In genomic region chr12:85436021-85436621, GRCm38 (mm10) we compare ENCODE assay signal across 9 mouse cellular contexts. TPM values are rescaled to one million over a fixed set of nuclear protein-coding genes. Genes with fewer than 3 reads are reported as not detected.
DNase-seq lines count a peak whose midpoint lies in the region; ATAC-seq and TF ChIP-seq lines count a peak whose summit lies in the region.
"Had no signal": no experiment of that assay in that cellular context is flagged by ENCODE, and none has a peak within 500 bp of the region (broad histone marks: within the 10 kb centered on the region; RNA-seq: fewer than 3 reads in every experiment).

No protein-coding gene starts in this region.

- no peak for TF ChIP-seq POLR2A in CH12.LX (IDR thresholded peaks at IDR 0.05; ENCODE audit: low read depth, low read length)
- TF ChIP-seq POLR2A in limb, embryonic 14.5 days (IDR thresholded peaks at IDR 0.05; ENCODE audit: borderline replicate concordance, extremely low read depth, insufficient read depth, insufficient read length) = no peak

- no peaks in the 10 kb centered on the region for H3K9me3 ChIP-seq in CH12.LX (replicated peaks; ENCODE audit: low read length)
- no peaks in the 10 kb centered on the region for H3K9me3 ChIP-seq in hindbrain, embryonic 13.5 days
- H3K9me3 ChIP-seq in limb, embryonic 14.5 days (ENCODE audit: control insufficient read depth, low read length) = no peaks in the 10 kb centered on the region
- H3K9me3 ChIP-seq in stomach, embryonic 16.5 days (replicated peaks; ENCODE audit: control insufficient read depth, low read length) = no peaks in the 10 kb centered on the region
- H3K9me3 ChIP-seq in kidney, embryonic 14.5 days (ENCODE audit: control insufficient read depth, low read length) = no peaks in the 10 kb centered on the region

- in situ Hi-C loops in CH12.LX (cut with MboI; ENCODE audit: low pct_ligation_motif_present, low pct_unique_long_range_greater_than_20kb, low sequenced_read_pairs) = no loop called here

- DNase-seq in CH12.LX (ENCODE audit: extremely low read depth) = no peak
- peak; percentile 77 to 90 for DNase-seq in frontal cortex, postnatal 14 days (ENCODE audit: low spot score in 2 of 2)
- peak; percentile 38 for DNase-seq in limb, embryonic 14.5 days (ENCODE audit: low spot score)
- DNase-seq in kidney, postnatal 36 days = no peak

- dilution Hi-C loops in CH12.LX (cut with MboI; ENCODE audit: extremely low pct_ligation_motif_present, extremely low pct_unique_long_range_greater_than_20kb, low sequenced_read_pairs) = no loop called here

- no peak overlapping the region for H3K27ac ChIP-seq in CH12.LX (ENCODE audit: insufficient read depth, low read depth)
- peak overlapping the region; percentile 79 for H3K27ac ChIP-seq in hindbrain, embryonic 13.5 days
- peak overlapping the region; percentile 68 for H3K27ac ChIP-seq in limb, embryonic 14.5 days (replicated peaks; ENCODE audit: low read depth, low read length)
- H3K27ac ChIP-seq in stomach, embryonic 16.5 days (ENCODE audit: low read length) = peak overlapping the region; percentile 75
- no peak overlapping the region for H3K27ac ChIP-seq in kidney, embryonic 14.5 days (ENCODE audit: low read depth, low read length)
- H3K27ac ChIP-seq: liver, embryonic 14.5 days had no signal

- no peaks in the 10 kb centered on the region for H3K36me3 ChIP-seq in CH12.LX (replicated peaks in 1 of 2; ENCODE audit: control insufficient read depth in 1 of 2, insufficient read depth in 1 of 2, low read length in 1 of 2)
- no peaks in the 10 kb centered on the region for H3K36me3 ChIP-seq in hindbrain, embryonic 13.5 days
- H3K36me3 ChIP-seq in limb, embryonic 14.5 days (ENCODE audit: control insufficient read depth, insufficient read depth, low read length) = no peaks in the 10 kb centered on the region
- no peaks in the 10 kb centered on the region for H3K36me3 ChIP-seq in stomach, embryonic 16.5 days (ENCODE audit: control insufficient read depth, insufficient read depth, low read length)
- H3K36me3 ChIP-seq in kidney, embryonic 14.5 days (ENCODE audit: control insufficient read depth, insufficient read depth, low read length) = no peaks in the 10 kb centered on the region

- TF ChIP-seq CTCF in CH12.LX (conservative IDR thresholded peaks at IDR 0.05 in 1 of 2, IDR thresholded peaks at IDR 0.05 in 1 of 2; ENCODE audit: low read depth in 2 of 2, low read length in 2 of 2) = no peak

- H3K27me3 ChIP-seq in CH12.LX (replicated peaks) = peaks cover 3% of the 10 kb centered on the region
- H3K27me3 ChIP-seq in hindbrain, embryonic 13.5 days = no peaks in the 10 kb centered on the region
- no peaks in the 10 kb centered on the region for H3K27me3 ChIP-seq in limb, embryonic 14.5 days (ENCODE audit: control insufficient read depth, insufficient read depth, low read length)
- H3K27me3 ChIP-seq in stomach, embryonic 16.5 days (ENCODE audit: control insufficient read depth, insufficient read depth, low read length) = no peaks in the 10 kb centered on the region
- no peaks in the 10 kb centered on the region for H3K27me3 ChIP-seq in kidney, embryonic 14.5 days (ENCODE audit: control insufficient read depth, insufficient read depth, low read length)

- no peak overlapping the region for H3K9ac ChIP-seq in CH12.LX (ENCODE audit: insufficient read depth, low read depth)
- peak overlapping the region; percentile 35; the same call in 1 of the 2 replicates for H3K9ac ChIP-seq in hindbrain, embryonic 13.5 days
- no peak overlapping the region for H3K9ac ChIP-seq in limb, embryonic 14.5 days (ENCODE audit: low read depth, low read length, severe bottlenecking)
- peak overlapping the region; percentile 2; the same call in 1 of the 2 replicates for H3K9ac ChIP-seq in stomach, embryonic 16.5 days (ENCODE audit: low read length)
- no peak overlapping the region for H3K9ac ChIP-seq in kidney, embryonic 14.5 days (ENCODE audit: low read depth, low read length)
- H3K9ac ChIP-seq: liver, embryonic 14.5 days had no signal

- ATAC-seq in cerebellum, adult (ENCODE audit: insufficient number of reproducible peaks, low FRiP score, low TSS enrichment) = peak; percentile 97
- ATAC-seq in hindbrain, embryonic 13.5 days (ENCODE audit: low FRiP score) = peak; percentile 83
- ATAC-seq in limb, embryonic 14.5 days (ENCODE audit: low FRiP score, low read depth) = peak; percentile 53
- ATAC-seq in stomach, embryonic 16.5 days (ENCODE audit: insufficient read depth, low FRiP score) = peak; percentile 78
- no peak for ATAC-seq in kidney, embryonic 14.5 days (ENCODE audit: low FRiP score, low TSS enrichment)

- no peak for TF ChIP-seq RAD21 in CH12.LX (IDR thresholded peaks at IDR 0.05; ENCODE audit: low read depth, low read length)

- H3K4me1 ChIP-seq in CH12.LX (ENCODE audit: control insufficient read depth in 1 of 2, insufficient read depth in 2 of 2) = peaks cover 4 to 6% of the 10 kb centered on the region in 2 experiments; a peak in 3 of 4 replicates
- peaks cover 33% of the 10 kb centered on the region for H3K4me1 ChIP-seq in hindbrain, embryonic 13.5 days (replicated peaks)
- H3K4me1 ChIP-seq in limb, embryonic 14.5 days (ENCODE audit: control insufficient read depth, insufficient read depth, low read length) = peaks cover 37% of the 10 kb centered on the region
- H3K4me1 ChIP-seq in stomach, embryonic 16.5 days (ENCODE audit: control insufficient read depth, insufficient read depth, low read length) = peaks cover 12% of the 10 kb centered on the region; the same call in 1 of the 2 replicates
- no peaks in the 10 kb centered on the region for H3K4me1 ChIP-seq in kidney, embryonic 14.5 days (ENCODE audit: control insufficient read depth, insufficient read depth, low read length)

- TF ChIP-seq EP300 in CH12.LX (IDR thresholded peaks at IDR 0.05; ENCODE audit: low read length) = no peak

- H3K4me2 ChIP-seq in CH12.LX (ENCODE audit: insufficient read depth, low read depth, poor library complexity, severe bottlenecking) = peak overlapping the region; percentile 7; the same call in 1 of the 2 replicates
- H3K4me2 ChIP-seq in hindbrain, embryonic 13.5 days = peak overlapping the region; percentile 11; the same call in 1 of the 2 replicates
- no peak overlapping the region; the same call in 1 of the 2 replicates for H3K4me2 ChIP-seq in limb, embryonic 14.5 days (replicated peaks; ENCODE audit: low read depth, low read length, severe bottlenecking)
- peak overlapping the region; percentile 4; the same call in 1 of the 2 replicates for H3K4me2 ChIP-seq in stomach, embryonic 16.5 days (ENCODE audit: low read depth, low read length)
- H3K4me2 ChIP-seq in kidney, embryonic 14.5 days (replicated peaks; ENCODE audit: low read depth, low read length) = no peak overlapping the region

- H3K79me2 ChIP-seq in CH12.LX (replicated peaks; ENCODE audit: control insufficient read depth, extremely low read depth, insufficient read depth, poor library complexity, severe bottlenecking) = no peaks in the 10 kb centered on the region

- H3K4me3 ChIP-seq in CH12.LX (replicated peaks in 1 of 3; ENCODE audit: low read depth in 2 of 3, low read length in 2 of 3, poor library complexity in 1 of 3) = no peak overlapping the region
- no peak overlapping the region for H3K4me3 ChIP-seq in hindbrain, embryonic 13.5 days
- no peak overlapping the region for H3K4me3 ChIP-seq in limb, embryonic 14.5 days (replicated peaks; ENCODE audit: low read length)
- H3K4me3 ChIP-seq in stomach, embryonic 16.5 days (replicated peaks; ENCODE audit: low read length) = no peak overlapping the region
- H3K4me3 ChIP-seq in kidney, embryonic 14.5 days (ENCODE audit: low read length) = no peak overlapping the region

- WGBS in hindbrain, embryonic 13.5 days = 45% methylated on average over 10 of the region's 10 CpGs
- WGBS in limb, embryonic 14.5 days = 48% methylated on average over 10 of the region's 10 CpGs
- 35% methylated on average over 10 of the region's 10 CpGs for WGBS in stomach, embryonic 16.5 days
- WGBS in kidney, embryonic 14.5 days = 71% methylated on average over 10 of the region's 10 CpGs

TF ChIP-seq in CH12.LX, 34 proteins besides CTCF, POLR2A, EP300 and RAD21 (continues in another document):
- no peak for TF ChIP-seq PAX5 (IDR thresholded peaks at IDR 0.05; ENCODE audit: low read length)
- TF ChIP-seq BHLHE40 (IDR thresholded peaks at IDR 0.05; ENCODE audit: low read depth, low read length) = no peak
- no peak for TF ChIP-seq HCFC1 (IDR thresholded peaks at IDR 0.05; ENCODE audit: low read depth, low read length)
- no peak for TF ChIP-seq TCF12 (IDR thresholded peaks at IDR 0.05; ENCODE audit: low read depth, low read length)
- TF ChIP-seq NELFE (IDR thresholded peaks at IDR 0.05; ENCODE audit: low read depth, low read length) = no peak
- TF ChIP-seq ZNF384 (IDR thresholded peaks at IDR 0.05; ENCODE audit: low read depth, low read length) = no peak
- no peak for TF ChIP-seq MEF2A (IDR thresholded peaks at IDR 0.05; ENCODE audit: borderline replicate concordance, low read depth, low read length)
- TF ChIP-seq JUND (conservative IDR thresholded peaks at IDR 0.05; ENCODE audit: low read depth, low read length) = no peak
- TF ChIP-seq JUN (IDR thresholded peaks at IDR 0.05; ENCODE audit: insufficient read depth, low read depth, low read length) = no peak
- TF ChIP-seq MAFK (IDR thresholded peaks at IDR 0.05; ENCODE audit: insufficient replicate concordance, low read length) = no peak
- TF ChIP-seq CHD1 (IDR thresholded peaks at IDR 0.05; ENCODE audit: low read depth, low read length) = no peak
- no peak for TF ChIP-seq NRF1 (IDR thresholded peaks at IDR 0.05; ENCODE audit: low read depth, low read length)
- no peak for TF ChIP-seq ZMIZ1 (IDR thresholded peaks at IDR 0.05; ENCODE audit: low read depth, low read length)
- TF ChIP-seq ZC3H11A (IDR thresholded peaks at IDR 0.05; ENCODE audit: low read depth, low read length) = no peak
- TF ChIP-seq GABPA (IDR thresholded peaks at IDR 0.05; ENCODE audit: insufficient replicate concordance, low read depth, low read length) = no peak
- no peak for TF ChIP-seq CHD2 (IDR thresholded peaks at IDR 0.05; ENCODE audit: low read length)
- no peak for TF ChIP-seq MYC (IDR thresholded peaks at IDR 0.05; ENCODE audit: low read depth, low read length)
- TF ChIP-seq E2F4 (IDR thresholded peaks at IDR 0.05; ENCODE audit: insufficient replicate concordance, low read depth, low read length) = no peak
- TF ChIP-seq USF2 (conservative IDR thresholded peaks at IDR 0.05; ENCODE audit: low read depth, low read length) = no peak

RNA-seq across cellular contexts. Expression of gene Fos, which starts 37.6 kb away (rescaled TPM):
- 0.17 and 0.21 TPM in 2 replicates for total RNA-seq in CH12.LX (2012; rRNA removed)
- total RNA-seq in CH12.LX (2014; rRNA removed) = 0.20 and 0.76 TPM in 2 replicates
- polyA plus RNA-seq in CH12.LX (2012; ENCODE audit: insufficient read length, low read depth) = 0.11 and 0.26 TPM in 2 replicates
- 1.9 and 2.5 TPM in 2 replicates for polyA plus RNA-seq in hindbrain, embryonic 13.5 days (2015; fragmentation: Nextera tagmentation; extraction: Ambion mirVana)
- 13.6 and 19.7 TPM in 2 replicates for polyA plus RNA-seq in limb, embryonic 14.5 days (2012; rRNA removed)
- polyA plus RNA-seq in limb, embryonic 14.5 days (2014; fragmentation: Nextera tagmentation; extraction: Ambion mirVana) = 17.1 and 19.3 TPM in 2 replicates
- 16.1 and 21.1 TPM in 2 replicates for polyA plus RNA-seq in stomach, embryonic 16.5 days (2015; fragmentation: Nextera tagmentation; extraction: Ambion mirVana)
- 1.6 and 3.0 TPM in 2 replicates for polyA plus RNA-seq in kidney, embryonic 14.5 days (2014; fragmentation: Nextera tagmentation; extraction: Ambion mirVana)

Comparison
In these comparisons a context has a peak if more than half of its experiments do, and no peak if none do; other contexts are left out.
1. DNase-seq: peak in frontal cortex, postnatal 14 days (2 of 2) and limb, embryonic 14.5 days (single experiment); none in CH12.LX (single experiment) and kidney, postnatal 36 days (0 of 2).
2. H3K27ac ChIP-seq: peak in hindbrain, embryonic 13.5 days (single experiment), limb, embryonic 14.5 days (single experiment) and stomach, embryonic 16.5 days (single experiment); none in CH12.LX (single experiment) and kidney, embryonic 14.5 days (single experiment).
3. H3K4me2 ChIP-seq: peak in CH12.LX (single experiment), hindbrain, embryonic 13.5 days (single experiment) and stomach, embryonic 16.5 days (single experiment); none in limb, embryonic 14.5 days (single experiment) and kidney, embryonic 14.5 days (single experiment).
4. H3K9ac ChIP-seq: peak in hindbrain, embryonic 13.5 days (single experiment) and stomach, embryonic 16.5 days (single experiment); none in CH12.LX (single experiment), limb, embryonic 14.5 days (single experiment) and kidney, embryonic 14.5 days (single experiment).